Mouse (Mus musculus) limb, embryonic 15.5 days (tissue): ENCODE measurements around the gene Gna15. TPM values are rescaled to one million over a fixed set of nuclear protein-coding genes. Genes with fewer than 3 reads are reported as not detected.
A peak's percentile ranks its signal among the peaks of the same experiment; 100 is the strongest.

ENCODE experiments used
- ATAC-seq: fragments of 200-750 bp; cut with Nextera tagmentation; 2 replicates; pipeline ENCODE4 v1.8.0; 2017; ENCODE audit warnings: low read depth, moderate TSS enrichment; ENCODE audit not compliant: insufficient number of reproducible peaks, low FRiP score, low TSS enrichment
- H3K27ac ChIP-seq: fragments of 300-500 bp; sonication (generic); 2 replicates; pipeline ENCODE4 v1.5.1; 2015; ENCODE audit warnings: moderate library complexity, mild to moderate bottlenecking, inconsistent platforms
- H3K27me3 ChIP-seq: fragments of 300-500 bp; sonication (generic); 2 replicates; pipeline ENCODE4 v1.6.1; 2015; ENCODE audit warnings: inconsistent platforms
- H3K36me3 ChIP-seq: fragments of 300-500 bp; sonication (generic); 2 replicates; pipeline ENCODE4 v1.6.1; 2015; ENCODE audit warnings: inconsistent platforms
- H3K4me1 ChIP-seq: fragments of 300-500 bp; sonication (generic); 2 replicates; pipeline ENCODE4 v1.6.1; 2015; ENCODE audit warnings: inconsistent platforms
- H3K4me2 ChIP-seq: fragments of 300-500 bp; sonication (generic); 2 replicates; pipeline ENCODE4 v1.6.1; 2015; ENCODE audit warnings: mild to moderate bottlenecking, inconsistent platforms
- H3K4me3 ChIP-seq: fragments of 300-500 bp; sonication (generic); 2 replicates; pipeline ENCODE4 v1.5.1; 2015; ENCODE audit warnings: mild to moderate bottlenecking, inconsistent platforms
- H3K9ac ChIP-seq: fragments of 300-500 bp; sonication (generic); 2 replicates; pipeline ENCODE4 v1.6.1; 2015; ENCODE audit warnings: inconsistent platforms
- H3K9me3 ChIP-seq: fragments of 300-500 bp; sonication (generic); 2 replicates; pipeline ENCODE4 v1.6.1; 2016; ENCODE audit warnings: inconsistent platforms
- WGBS: fragments of 180-500 bp; shearing (Covaris S2); methylation state at CpG from one replicate; pipeline ENCODE4 v1.1.7; 2015; 5-methylcytosine and 5-hydroxymethylcytosine counted together
- polyA plus RNA-seq: library from polyadenylated mRNA; unstranded; fragments of >200 nt; fragmentation: Nextera tagmentation; extraction: Ambion mirVana; gene quantifications from 2 replicates; pipeline ENCODE4 v1.2.1, GENCODE M21; 2015

Gna15 gene
- polyA plus RNA-seq, 1 experiment from 2014 or later: 7.9 TPM

GRCm38 (mm10) chr10:81538321-81539048 is 14.5 kb upstream of the Gna15 start:
- Histone ChIP-seq H3K4me2 (no peak overlapping the region), H3K27ac (no peak overlapping the region), H3K9ac (no peak overlapping the region), H3K9me3 (no peaks in the 10 kb centered on the region), H3K27me3 (no peaks in the 10 kb centered on the region), H3K36me3 (peaks cover 36% of the 10 kb centered on the region), H3K4me3 (no peak overlapping the region), H3K4me1 (peaks cover 27% of the 10 kb centered on the region)
- no peak for ATAC-seq
- 80% methylated on average over 3 of the region's 3 CpGs for WGBS

- ATAC-seq: no peak
- peaks cover 46% of the 10 kb centered on the region for H3K36me3 ChIP-seq
- no peaks in the 10 kb centered on the region for H3K9me3 ChIP-seq
- no peak overlapping the region for H3K4me2 ChIP-seq
- H3K27me3 ChIP-seq: no peaks in the 10 kb centered on the region
- H3K4me1 ChIP-seq: peaks cover 16% of the 10 kb centered on the region
- no peak overlapping the region for H3K4me3 ChIP-seq
- no peak overlapping the region for H3K27ac ChIP-seq
- 77% methylated on average over 2 of the region's 2 CpGs for WGBS
- no peak overlapping the region for H3K9ac ChIP-seq
These were observed 13.4 kb upstream of the Gna15 start for GRCm38 (mm10) chr10:81537429-81537828.

- H3K4me2 ChIP-seq: no peak overlapping the region
- WGBS: 75% methylated on average over 6 of the region's 6 CpGs
- H3K36me3 ChIP-seq: peaks cover 52% of the 10 kb centered on the region
These were observed 12.7 kb upstream of the Gna15 start for GRCm38 (mm10) chr10:81536734-81537133.

GRCm38 (mm10) chr10:81534826-81535225 is 10.8 kb upstream of the Gna15 start:
- ATAC-seq: no peak
- 56% methylated on average over 16 of the region's 16 CpGs for WGBS
- H3K27me3 ChIP-seq: no peaks in the 10 kb centered on the region

More at GRCm38 (mm10) chr10:81536734-81537133, 12.7 kb upstream of the Gna15 start:
- no peak overlapping the region for H3K9ac ChIP-seq
- no peaks in the 10 kb centered on the region for H3K27me3 ChIP-seq
- H3K9me3 ChIP-seq: no peaks in the 10 kb centered on the region
- ATAC-seq: no peak
- peaks cover 9% of the 10 kb centered on the region for H3K4me1 ChIP-seq
- H3K4me3 ChIP-seq: no peak overlapping the region
- H3K27ac ChIP-seq: no peak overlapping the region

GRCm38 (mm10) chr10:81526779-81527178 is 2.8 kb upstream of the Gna15 start:
- Histone ChIP-seq H3K4me2 (no peak overlapping the region), H3K9ac (no peak overlapping the region), H3K4me1 (0 out of 2 replicates have a peak, but pooled peaks cover 9% of the 10 kb centered on the region), H3K27me3 (peaks cover 12% of the 10 kb centered on the region), H3K36me3 (peaks cover 32% of the 10 kb centered on the region), H3K27ac (no peak overlapping the region), H3K9me3 (no peaks in the 10 kb centered on the region), H3K4me3 (no peak overlapping the region)
- no peak for ATAC-seq
- 12% methylated on average over 14 of the region's 14 CpGs for WGBS

More at GRCm38 (mm10) chr10:81534826-81535225, 10.8 kb upstream of the Gna15 start:
- Histone ChIP-seq H3K4me2 (no peak overlapping the region), H3K9ac (no peak overlapping the region), H3K9me3 (no peaks in the 10 kb centered on the region), H3K4me3 (no peak overlapping the region), H3K4me1 (no peaks in the 10 kb centered on the region), H3K27ac (no peak overlapping the region), H3K36me3 (peaks cover 64% of the 10 kb centered on the region)

- no peak for ATAC-seq
- peaks cover 12% of the 10 kb centered on the region for H3K27me3 ChIP-seq
- H3K27ac ChIP-seq: no peak overlapping the region
- H3K9ac ChIP-seq: no peak overlapping the region
- no peak overlapping the region for H3K4me3 ChIP-seq
- 44% methylated on average over 13 of the region's 13 CpGs for WGBS
- 0 out of 2 replicates have a peak, but pooled peaks cover 9% of the 10 kb centered on the region for H3K4me1 ChIP-seq
- H3K9me3 ChIP-seq: no peaks in the 10 kb centered on the region
- H3K4me2 ChIP-seq: no peak overlapping the region
- H3K36me3 ChIP-seq: peaks cover 16% of the 10 kb centered on the region
These were observed 1.1 kb upstream of the Gna15 start for GRCm38 (mm10) chr10:81525017-81525694.

GRCm38 (mm10) chr10:81523570-81523969 is 455 bp downstream of the Gna15 start:
- Histone ChIP-seq H3K9me3 (no peaks in the 10 kb centered on the region), H3K4me3 (peak overlapping the region; percentile 25), H3K4me1 (0 out of 2 replicates have a peak, but pooled peaks cover 9% of the 10 kb centered on the region), H3K27ac (peak overlapping the region; percentile 68), H3K4me2 (peak overlapping the region; percentile 30), H3K36me3 (no peaks in the 10 kb centered on the region), H3K27me3 (peaks cover 12% of the 10 kb centered on the region), H3K9ac (no peak overlapping the region; the same call in 1 of the 2 replicates)
- WGBS: 13% methylated on average over 19 of the region's 19 CpGs
- no peak for ATAC-seq

GRCm38 (mm10) chr10:81523142-81523541 is 883 bp downstream of the Gna15 start:
- peak overlapping the region; percentile 25 for H3K4me3 ChIP-seq
- 75% methylated on average over 6 of the region's 6 CpGs for WGBS
- H3K36me3 ChIP-seq: no peaks in the 10 kb centered on the region
- peak overlapping the region; percentile 68; the same call in 1 of the 2 replicates for H3K27ac ChIP-seq
- no peak for ATAC-seq
- H3K4me2 ChIP-seq: peak overlapping the region; percentile 30; the same call in 1 of the 2 replicates
- peaks cover 12% of the 10 kb centered on the region for H3K27me3 ChIP-seq
- H3K9me3 ChIP-seq: no peaks in the 10 kb centered on the region
- 0 out of 2 replicates have a peak, but pooled peaks cover 9% of the 10 kb centered on the region for H3K4me1 ChIP-seq
- no peak overlapping the region for H3K9ac ChIP-seq

GRCm38 (mm10) chr10:81519978-81520365 is 4.1 kb downstream of the Gna15 start:
- 68% methylated on average over 3 of the region's 3 CpGs for WGBS
- no peak for ATAC-seq

GRCm38 (mm10) chr10:81519227-81519977 is 4.6 kb downstream of the Gna15 start:
- Histone ChIP-seq H3K36me3 (no peaks in the 10 kb centered on the region), H3K4me1 (0 out of 2 replicates have a peak, but pooled peaks cover 9% of the 10 kb centered on the region), H3K27me3 (peaks cover 12% of the 10 kb centered on the region), H3K27ac (no peak overlapping the region), H3K9ac (no peak overlapping the region), H3K4me2 (no peak overlapping the region), H3K9me3 (no peaks in the 10 kb centered on the region), H3K4me3 (no peak overlapping the region)
- no peak for ATAC-seq
- 76% methylated on average over 6 of the region's 6 CpGs for WGBS

More at GRCm38 (mm10) chr10:81519978-81520365, 4.1 kb downstream of the Gna15 start:
- Histone ChIP-seq H3K9me3 (no peaks in the 10 kb centered on the region), H3K27ac (no peak overlapping the region), H3K36me3 (no peaks in the 10 kb centered on the region), H3K4me1 (0 out of 2 replicates have a peak, but pooled peaks cover 9% of the 10 kb centered on the region), H3K27me3 (peaks cover 12% of the 10 kb centered on the region), H3K4me3 (no peak overlapping the region), H3K9ac (no peak overlapping the region), H3K4me2 (no peak overlapping the region)

GRCm38 (mm10) chr10:81518546-81518945 is 5.5 kb downstream of the Gna15 start:
- Histone ChIP-seq H3K9ac (no peak overlapping the region), H3K27me3 (peaks cover 6% of the 10 kb centered on the region), H3K9me3 (no peaks in the 10 kb centered on the region), H3K4me1 (0 out of 2 replicates have a peak, but pooled peaks cover 2% of the 10 kb centered on the region), H3K27ac (no peak overlapping the region), H3K4me3 (no peak overlapping the region), H3K36me3 (no peaks in the 10 kb centered on the region), H3K4me2 (no peak overlapping the region)
- ATAC-seq: no peak
- 14% methylated on average over 4 of the region's 4 CpGs for WGBS
